Mouse (Mus musculus): ENCODE measurements around the gene B3gnt2.

B3gnt2 gene

GRCm38 (mm10) chr11:22846960-22847731 is 13.6 kb downstream of the B3gnt2 start:
- no peak for DNase-seq

GRCm38 (mm10) chr11:22846093-22846835 is 14.5 kb downstream of the B3gnt2 start:
- peak in 1 of 2 experiments; percentile 34 for DNase-seq

GRCm38 (mm10) chr11:22844754-22845718 is 15.7 kb downstream of the B3gnt2 start:
- DNase-seq = no peak

- no peak for DNase-seq
Measured at GRCm38 (mm10) chr11:22839456-22839855, 21.3 kb downstream of the B3gnt2 start.

GRCm38 (mm10) chr11:22838361-22838760 is 22.4 kb downstream of the B3gnt2 start:
- DNase-seq = no peak

- no peak for DNase-seq
Measured at GRCm38 (mm10) chr11:22836269-22836668, 24.5 kb downstream of the B3gnt2 start.

- no peak for DNase-seq
Measured at GRCm38 (mm10) chr11:22832600-22832999, 28.2 kb downstream of the B3gnt2 start.

- DNase-seq = no peak
Measured at GRCm38 (mm10) chr11:22831916-22832315, 28.8 kb downstream of the B3gnt2 start.

GRCm38 (mm10) chr11:22830684-22831083 is 30.1 kb downstream of the B3gnt2 start:
- DNase-seq = no peak

GRCm38 (mm10) chr11:22830179-22830611 is 30.6 kb downstream of the B3gnt2 start:
- DNase-seq = no peak

GRCm38 (mm10) chr11:22828988-22829632 is 31.7 kb downstream of the B3gnt2 start:
- peak; percentile 58 to 62 for DNase-seq

GRCm38 (mm10) chr11:22827514-22828080 is 33.2 kb downstream of the B3gnt2 start:
- DNase-seq = peak in 1 of 2 experiments; percentile 19

GRCm38 (mm10) chr11:22826665-22827064 is 34.1 kb downstream of the B3gnt2 start:
- no peak for DNase-seq

GRCm38 (mm10) chr11:22826051-22826450 is 34.7 kb downstream of the B3gnt2 start:
- no peak for DNase-seq

- no peak for DNase-seq
Measured at GRCm38 (mm10) chr11:22825548-22825947, 35.2 kb downstream of the B3gnt2 start.

GRCm38 (mm10) chr11:22824049-22824705 is 36.6 kb downstream of the B3gnt2 start:
- DNase-seq = no peak

GRCm38 (mm10) chr11:22821243-22821642 is 39.5 kb downstream of the B3gnt2 start:
- no peak for DNase-seq

- DNase-seq = no peak
Measured at GRCm38 (mm10) chr11:22818371-22818770, 42.4 kb downstream of the B3gnt2 start.

GRCm38 (mm10) chr11:22815877-22816276 is 44.9 kb downstream of the B3gnt2 start:
- DNase-seq = no peak

GRCm38 (mm10) chr11:22815143-22815542 is 45.6 kb downstream of the B3gnt2 start:
- DNase-seq = no peak
